Mouse (Mus musculus): ENCODE results near the gene Prrx1.

DNA sequence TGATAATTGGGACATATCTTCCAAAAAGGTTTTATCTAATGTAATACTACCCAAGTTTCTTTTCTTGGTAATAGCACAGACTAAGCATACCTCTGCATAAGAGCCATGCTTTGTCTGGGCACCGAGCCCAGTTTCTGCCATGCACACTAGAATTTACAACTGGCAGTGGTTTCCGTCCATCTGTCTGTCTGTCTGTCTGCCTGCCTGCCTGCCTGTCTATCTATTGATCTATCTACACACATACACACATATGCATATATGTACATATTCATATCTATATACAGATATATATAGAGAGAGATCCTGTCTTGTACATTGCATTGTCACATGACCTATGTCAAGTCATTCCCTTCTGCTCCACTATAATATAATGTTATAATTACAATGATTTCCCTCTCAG, 24.3 kb upstream of the Prrx1 start:
- TF ChIP-seq CTCF (IDR thresholded peaks at IDR 0.05; ENCODE audit: low read depth) (no peak), EP300 (optimal IDR thresholded peaks at IDR 0.05) (no peak)

All from stomach, postnatal 0 days (tissue).